Mouse (Mus musculus) frontal cortex, postnatal 25 days (tissue): ENCODE data around the gene D630039A03Rik.

ENCODE experiments used
- DNase-seq, 2 experiments: peaks; one replicate each; pipeline ENCODE4 v3.0.0; 2022; ENCODE audit warnings: low spot score in 2 of 2

The D630039A03Rik gene

DNA sequence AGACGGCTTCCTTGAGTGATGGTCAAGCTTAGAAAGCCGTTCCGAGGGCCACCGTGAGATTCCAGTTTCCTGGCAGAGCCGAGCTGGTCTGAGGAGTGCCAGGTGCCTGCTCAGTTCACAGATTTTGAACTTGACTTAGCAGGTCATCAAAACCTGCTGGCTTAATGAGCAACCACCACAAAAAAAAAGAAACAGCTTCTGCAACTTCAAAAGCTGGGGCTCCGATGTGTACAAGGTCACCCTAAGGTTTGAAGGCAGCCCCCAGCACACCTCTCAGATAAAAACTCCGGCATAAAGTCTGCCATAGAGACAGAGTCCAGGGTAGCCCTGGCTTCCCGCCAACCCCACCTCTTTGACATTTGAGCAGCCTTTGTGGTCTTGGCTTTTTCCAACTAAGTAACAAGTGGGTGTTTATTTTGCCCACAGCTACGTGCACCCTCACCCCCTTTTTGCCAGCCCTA, at the start of gene D630039A03Rik:
Gene D630039A03Rik (minus strand): TSS at position 97 of the 461 bp plus-strand sequence.
- DNase-seq, result no peak

DNA sequence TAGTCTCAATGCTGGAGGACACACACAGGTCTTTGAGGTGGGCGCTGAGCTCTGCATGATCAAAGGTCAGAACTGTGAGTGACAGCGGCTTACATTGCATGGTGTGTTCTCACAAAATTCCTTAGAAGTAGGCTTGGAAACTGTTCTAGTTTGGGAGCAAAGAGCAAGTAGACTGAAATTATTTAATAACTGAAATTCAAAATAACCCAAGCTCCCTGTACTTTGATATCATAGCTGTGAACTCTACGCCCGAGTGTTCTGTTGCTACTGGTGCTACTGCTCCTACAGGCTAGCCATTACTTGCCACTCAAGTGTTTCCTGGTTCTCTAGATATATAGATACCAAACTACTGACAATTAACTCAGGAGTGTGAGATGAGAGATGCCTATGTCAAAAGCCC, 49.4 kb upstream of the D630039A03Rik start:
- no peak for DNase-seq

DNA sequence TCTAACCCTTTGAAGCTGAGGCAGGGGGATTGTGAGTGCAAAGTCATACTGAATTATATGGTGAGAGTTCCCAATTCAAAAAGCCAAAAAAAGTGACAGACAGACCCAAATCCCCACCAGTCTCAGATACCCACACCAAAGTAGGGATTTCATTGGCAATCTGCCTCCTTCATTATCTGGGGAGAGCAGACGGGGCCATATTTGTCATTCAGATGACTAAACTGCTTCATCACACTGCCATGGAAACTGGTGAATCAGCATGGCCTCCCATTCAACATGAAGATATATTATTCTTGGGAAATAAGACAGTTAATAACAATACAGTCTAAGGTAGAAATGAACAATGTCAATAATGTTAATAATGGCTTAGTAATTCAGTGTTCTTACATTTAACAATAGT, 48.0 kb upstream of the D630039A03Rik start:
- no peak for DNase-seq

DNA sequence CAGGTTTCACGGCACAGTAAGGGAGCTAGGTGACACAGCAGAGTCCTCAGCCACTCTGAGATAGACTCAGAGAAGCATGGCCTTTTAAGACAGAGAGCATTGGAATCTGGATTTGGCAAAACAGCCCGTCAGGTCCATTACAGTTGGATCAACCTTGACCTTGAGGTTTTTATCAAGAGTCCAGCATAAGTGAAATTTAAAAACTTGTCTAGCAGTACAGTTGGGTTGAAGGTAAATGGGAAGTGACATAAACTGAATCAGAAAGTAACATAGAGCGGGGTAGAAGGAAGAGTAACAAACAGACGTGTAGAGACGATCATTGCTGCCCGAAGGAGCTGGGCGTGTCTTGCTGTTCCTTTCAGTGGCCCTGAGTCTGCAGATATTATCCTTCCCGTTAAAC, 43.0 kb upstream of the D630039A03Rik start:
- DNase-seq, result no peak

DNA sequence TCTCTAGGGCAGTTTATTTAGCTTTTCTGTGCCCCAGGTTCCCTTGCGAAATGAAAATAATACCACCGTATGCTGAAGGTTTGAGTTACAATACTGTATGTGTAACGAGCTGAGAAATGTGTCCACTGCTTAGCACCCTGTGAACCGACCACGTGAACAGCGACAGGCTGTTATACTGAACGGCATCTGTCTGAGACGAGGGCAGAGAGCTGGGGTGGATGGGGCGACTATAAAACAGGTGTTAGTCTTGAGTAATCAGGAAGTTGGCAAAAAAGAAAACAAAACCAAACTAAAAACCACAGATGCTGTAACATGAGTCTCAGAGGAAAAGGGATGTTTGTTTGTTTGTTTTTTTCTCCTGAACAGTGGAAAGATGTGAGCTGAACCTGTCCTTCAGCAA, 42.0 kb upstream of the D630039A03Rik start:
- DNase-seq, result no peak

DNA sequence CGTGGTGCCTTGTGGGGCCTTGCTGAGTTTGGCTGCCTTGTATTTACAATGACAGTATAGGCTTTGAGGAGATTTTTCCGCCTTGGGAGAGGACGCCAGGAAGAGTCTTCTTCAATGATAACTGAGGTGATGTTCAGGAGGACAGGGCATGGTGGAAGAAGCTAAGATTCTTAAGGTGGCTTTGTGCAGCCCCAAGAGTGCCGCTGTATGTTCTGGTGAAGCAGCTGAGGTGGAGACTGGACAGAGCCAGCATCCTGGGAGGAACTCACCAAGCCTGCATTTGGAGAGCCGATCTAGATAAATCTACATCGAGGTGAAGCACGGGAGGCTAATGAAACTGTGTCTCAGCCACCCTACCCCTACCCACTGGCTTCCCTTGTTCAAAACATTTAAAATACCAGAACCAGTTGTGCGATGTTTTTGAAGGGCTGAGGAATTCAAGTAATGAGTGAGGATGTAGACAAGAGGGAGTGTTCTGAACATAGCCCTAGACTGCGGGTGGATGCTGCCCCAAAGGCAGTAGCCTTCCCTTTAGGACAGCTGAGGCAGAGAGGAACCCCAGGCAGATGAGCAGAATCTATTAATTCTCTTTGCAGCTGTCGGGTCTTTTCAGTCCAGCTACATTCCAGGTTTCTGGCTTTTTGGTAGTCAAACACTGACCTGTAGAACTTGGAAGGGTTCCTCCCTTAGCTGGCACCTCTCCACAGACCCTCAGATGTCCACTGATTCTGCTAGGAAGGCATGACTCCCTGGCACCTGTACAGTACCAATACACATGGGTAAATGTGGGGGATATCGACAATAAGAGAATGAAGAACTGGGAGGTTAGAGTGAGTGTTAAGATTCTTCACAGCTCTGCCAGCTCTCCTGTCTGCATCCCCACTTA, 41.3 kb upstream of the D630039A03Rik start:
- peak in 1 of 2 experiments; percentile 7 for DNase-seq

DNA sequence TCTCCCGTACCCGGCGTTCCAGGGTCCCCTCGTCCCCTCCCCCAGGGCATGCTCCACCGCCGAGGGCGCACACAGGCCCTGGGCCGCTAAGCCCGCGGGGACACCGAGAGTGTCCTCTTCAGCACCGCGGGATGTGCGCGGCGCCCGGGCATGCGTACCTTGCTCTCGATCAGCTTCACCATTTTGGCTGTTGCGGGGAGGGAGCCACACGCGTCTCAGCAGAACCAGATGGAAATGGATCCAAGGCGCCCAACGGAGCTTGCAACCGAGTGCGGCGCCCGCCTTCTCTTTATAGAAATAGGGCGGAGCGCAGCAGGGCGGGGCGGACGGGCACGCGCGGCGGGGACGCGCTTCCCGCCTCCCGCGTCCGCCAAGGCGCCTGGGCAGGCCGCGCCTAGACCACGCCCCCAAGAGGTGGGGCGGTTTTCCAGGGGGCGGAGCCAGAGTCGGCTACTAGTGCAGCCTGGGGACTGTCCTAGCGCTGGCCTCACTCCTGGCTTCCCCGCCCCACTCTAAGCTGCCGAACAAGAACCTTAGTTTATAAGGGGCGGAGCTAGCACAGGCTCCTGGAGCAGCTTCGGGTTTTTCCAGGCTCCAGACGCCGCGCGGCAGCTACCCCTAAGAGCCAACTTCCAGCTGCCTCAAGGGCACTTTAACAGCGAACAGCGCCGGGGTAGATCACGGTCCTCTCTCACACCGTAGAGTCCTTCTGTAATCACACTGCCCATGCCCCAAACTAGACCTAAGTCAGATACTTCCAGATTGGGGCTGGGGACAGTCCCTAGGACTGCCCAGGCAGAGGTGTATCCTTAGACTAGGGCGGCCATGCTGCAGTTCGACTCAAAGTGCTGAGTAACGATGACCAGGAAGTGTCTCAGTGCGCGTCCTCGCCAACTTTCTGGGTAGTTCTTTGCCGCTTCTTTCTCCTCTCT, 40.2 kb upstream of the D630039A03Rik start, which contains the start of gene Txn1:
Gene Txn1 (minus strand): TSS at position 383 of the 932 bp plus-strand sequence.
- DNase-seq, result peak; percentile 85 to 89

DNA sequence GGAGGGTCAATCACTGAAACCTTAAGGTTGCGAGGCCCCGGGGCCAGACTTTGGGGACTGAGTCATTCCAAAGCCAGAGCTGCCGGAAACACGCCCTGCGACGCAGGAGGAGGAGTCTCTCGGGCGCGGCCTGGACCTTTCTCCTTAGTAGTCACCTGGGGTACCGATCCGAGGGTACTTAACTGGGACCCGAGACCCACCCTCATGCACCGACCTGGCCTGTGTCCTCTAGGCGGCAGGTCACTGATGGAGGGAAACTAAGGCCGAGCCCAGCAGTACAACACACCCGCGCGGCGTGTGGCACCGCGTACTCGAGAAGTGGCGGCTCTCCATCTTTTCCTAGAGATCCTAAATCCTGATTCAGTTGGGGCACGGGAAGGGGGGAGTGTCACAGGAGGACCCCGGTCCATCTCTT, 39.5 kb upstream of the D630039A03Rik start:
- DNase-seq, result peak; percentile 40 to 41

DNA sequence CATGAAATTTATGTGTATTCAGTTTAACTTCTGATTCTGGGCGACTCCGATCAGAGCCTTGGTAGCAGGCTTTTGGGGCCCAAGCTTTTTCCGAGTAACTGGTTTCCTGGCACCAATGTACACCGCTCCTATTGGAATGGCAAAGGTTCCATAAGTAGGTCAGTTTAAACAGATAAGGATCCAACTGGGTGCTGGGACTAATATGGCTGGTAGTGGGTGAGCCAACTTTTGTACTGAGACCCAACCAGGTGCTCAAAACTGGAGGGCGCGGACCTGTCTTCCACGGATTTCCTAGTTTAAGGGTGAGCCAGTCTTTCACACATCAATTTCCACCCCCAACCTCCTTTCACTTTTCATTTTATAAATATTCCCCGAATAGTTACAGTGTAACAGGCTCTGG, 38.9 kb upstream of the D630039A03Rik start:
- no peak for DNase-seq

DNA sequence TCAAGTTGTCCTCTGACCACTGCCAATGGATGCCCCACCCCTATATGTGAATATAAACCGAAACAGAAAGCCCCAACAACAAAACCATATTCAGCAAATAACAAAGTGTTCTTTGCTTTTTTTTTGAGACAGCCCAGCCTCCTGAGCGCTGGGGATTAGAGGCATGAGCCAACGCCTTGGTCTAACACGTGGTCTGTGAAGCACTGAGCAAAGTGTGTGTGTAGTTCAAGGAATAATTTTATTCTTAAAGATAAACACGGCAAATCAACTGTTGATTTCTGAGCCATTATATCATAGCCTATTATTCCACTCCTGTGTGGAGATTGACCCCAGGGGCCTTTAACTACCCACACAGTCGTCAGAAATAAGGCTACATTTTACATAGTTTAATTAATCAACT, 38.5 kb upstream of the D630039A03Rik start:
- DNase-seq, result no peak

DNA sequence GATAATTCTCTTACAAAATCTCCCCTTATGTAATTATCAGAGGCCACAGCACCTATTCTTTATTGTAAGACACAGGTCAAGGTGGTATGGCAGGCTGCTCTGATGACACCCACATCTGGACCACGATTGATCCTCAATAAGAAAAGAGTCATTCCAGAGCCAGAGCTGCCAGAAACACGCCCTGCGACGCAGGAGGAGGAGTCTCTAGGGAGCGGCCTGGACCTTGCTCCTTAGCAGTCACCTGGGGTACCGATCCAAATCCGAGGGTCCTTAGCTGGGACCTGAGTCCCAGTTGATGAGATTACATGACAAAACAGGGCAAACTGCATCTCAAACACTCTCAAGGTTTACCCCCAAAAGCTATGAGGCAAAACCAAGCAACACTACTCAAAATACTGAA, 37.7 kb upstream of the D630039A03Rik start:
- no peak for DNase-seq

DNA sequence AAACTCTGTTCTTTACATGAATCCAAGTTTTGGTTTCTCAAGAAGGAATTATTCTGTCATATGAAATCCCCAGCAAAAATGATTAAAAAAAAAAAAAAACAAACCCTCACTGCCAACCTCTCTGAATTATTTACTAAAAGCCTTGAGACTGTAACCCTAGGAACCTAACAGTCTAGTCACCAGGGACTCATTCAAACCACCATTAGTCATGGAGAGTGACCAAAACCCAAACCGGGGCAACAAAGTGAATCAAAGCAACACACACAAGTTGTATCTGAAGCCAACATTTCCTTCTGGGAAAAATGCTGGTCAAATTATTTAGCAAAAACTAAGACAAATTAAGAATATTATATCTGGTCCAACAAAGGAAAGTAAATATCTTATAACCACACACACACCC, 36.8 kb upstream of the D630039A03Rik start:
- no peak for DNase-seq

DNA sequence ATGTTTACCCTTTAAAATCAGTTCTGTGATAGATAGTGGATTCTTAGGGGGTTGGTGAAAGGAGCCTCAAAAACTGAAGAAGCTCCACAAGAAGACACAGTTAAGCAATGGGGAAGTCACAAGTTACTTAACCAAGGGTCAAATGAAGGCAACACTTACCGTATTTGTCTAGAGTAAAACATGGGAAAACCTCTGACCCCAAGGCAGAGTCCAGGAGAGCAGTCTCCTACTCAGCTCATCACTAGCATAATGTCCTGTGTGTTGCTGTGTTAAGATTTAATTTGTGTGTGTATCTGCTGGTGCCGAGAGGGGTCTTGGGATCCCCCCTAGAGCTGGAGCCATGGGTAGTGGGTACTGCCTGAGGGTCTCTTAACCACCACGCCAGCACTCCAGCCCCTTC, 36.3 kb upstream of the D630039A03Rik start:
- DNase-seq, result no peak

DNA sequence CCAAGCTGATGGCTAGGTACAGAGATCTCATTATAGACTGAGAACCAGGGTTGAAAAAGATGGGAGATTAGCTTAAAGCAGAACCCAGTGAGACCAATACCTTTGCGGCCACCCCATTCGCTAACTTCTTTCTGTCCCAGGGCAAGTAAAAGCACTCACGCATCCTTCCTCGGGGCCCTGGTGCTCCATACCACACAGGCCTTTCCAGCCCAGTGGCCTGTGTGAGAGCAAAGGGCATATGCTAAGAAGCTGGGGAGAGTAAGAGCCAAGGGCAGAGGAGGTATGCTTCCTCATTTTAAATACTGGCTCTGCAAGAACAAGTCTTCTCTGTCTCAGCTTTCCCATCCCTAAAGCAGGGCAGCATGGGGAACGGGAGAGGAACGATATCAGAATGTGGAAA, 33.8 kb upstream of the D630039A03Rik start:
- DNase-seq, result no peak

DNA sequence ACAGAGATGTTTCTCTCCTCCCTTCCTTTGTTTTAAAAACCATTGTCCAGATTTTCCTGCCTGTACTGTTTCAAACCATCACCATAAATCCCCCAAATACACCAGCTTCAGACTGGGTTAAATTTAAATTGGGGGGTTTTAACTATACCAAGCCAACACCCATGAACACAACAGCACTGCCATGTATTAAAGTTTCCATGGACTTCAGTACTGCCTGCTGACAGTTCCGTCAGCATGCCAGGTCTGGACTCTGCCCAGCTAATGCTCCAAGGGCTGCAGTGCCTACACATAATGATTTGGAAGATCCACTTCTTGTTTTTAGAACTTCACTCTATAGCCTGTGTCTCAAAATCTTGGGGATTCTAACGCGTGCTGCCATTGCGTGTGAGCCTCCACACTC, 31.4 kb upstream of the D630039A03Rik start:
- DNase-seq, result no peak

DNA sequence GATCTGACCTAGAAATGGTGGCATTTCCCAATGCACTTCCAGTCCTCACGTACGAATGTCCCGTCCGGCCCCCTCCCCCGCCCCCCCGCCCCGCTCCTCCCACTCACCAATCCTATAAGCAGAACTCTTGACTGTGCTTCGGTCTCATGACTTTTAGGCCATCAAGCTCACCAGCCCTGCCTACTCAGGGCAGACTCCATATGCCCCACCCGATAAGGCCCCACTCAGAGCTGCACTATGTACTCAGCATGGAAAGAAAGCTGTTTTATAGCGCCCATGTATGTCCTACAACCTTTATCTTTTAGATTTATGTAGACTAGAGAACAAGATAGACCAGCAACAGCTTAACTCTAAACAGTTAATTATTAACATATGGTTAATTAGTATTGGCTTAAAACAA, 30.9 kb upstream of the D630039A03Rik start:
- DNase-seq, result no peak

DNA sequence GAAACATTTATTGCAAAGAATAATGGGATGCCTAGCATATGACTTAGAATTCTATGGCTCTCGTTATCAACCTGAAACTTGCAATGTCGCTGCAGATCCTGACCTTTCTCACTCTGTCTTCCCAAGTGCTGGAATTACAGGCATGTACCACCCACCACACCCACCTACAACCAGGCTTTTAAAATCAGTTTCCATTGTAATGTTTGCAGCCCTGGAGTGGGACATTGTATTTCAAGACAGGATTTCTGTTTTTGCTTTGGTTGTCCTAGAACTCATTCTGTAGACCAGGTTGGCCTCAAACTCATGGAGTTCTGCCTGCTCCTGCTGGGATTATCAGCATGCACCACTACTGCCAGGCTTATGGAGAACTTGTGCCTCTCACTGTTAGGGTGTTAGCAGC, 26.8 kb upstream of the D630039A03Rik start:
- DNase-seq, result no peak

DNA sequence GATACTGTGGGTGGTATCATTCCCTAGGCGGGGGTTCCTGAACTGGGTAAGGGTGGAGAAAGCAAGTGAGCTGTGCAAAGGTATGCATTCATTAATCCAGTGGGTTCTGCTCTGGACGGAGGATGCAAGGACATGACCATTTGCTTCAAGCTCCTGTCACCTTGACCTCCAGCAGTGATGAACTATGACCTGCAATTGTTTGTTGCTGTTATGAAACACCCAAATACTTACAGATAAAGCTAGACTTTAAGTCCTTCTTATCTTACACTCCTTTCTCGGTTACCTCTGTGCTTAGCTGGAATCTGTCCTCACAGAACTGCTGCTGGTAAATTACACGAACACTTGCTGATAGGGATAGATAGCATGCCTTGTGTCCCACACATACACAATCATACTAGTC, 24.5 kb upstream of the D630039A03Rik start:
- DNase-seq, result no peak

DNA sequence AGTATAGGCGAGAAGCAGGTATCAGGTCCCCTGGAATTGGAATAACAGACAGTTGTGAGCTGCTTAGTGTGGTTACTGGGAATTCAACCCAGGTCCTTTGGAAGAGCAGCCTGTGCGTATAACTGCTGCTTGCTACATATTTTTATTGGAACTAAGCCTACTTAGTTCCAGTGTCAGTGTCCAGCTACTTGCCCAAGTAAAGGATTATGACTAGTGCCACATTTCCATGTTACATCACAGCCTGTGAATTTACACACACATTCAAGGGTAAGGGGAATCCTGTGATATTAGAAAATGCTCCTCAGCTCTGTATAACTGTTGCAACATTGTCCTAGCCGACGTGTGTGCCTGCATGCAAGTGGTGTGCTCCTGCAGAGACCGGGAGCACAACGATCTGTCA, 21.2 kb upstream of the D630039A03Rik start:
- no peak for DNase-seq

DNA sequence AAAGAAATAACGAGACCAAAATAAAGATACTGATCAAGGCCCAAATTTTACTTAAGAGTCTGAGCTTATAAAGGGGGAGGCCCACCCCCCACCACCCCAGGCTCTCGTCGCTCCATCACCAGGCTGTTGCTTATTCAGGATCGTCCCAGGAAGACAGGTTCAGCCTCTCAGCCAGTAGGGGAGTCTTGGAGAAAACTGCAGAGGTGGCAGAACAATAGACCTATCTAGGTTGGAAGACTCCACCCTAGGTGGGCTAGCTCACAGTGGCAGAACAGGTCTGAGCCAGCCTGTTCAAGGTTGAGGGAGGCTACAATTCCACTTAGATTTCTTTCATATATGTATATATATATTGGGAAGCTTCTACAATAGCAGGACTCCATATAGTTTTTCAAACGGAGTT, 18.1 kb upstream of the D630039A03Rik start:
- DNase-seq, result no peak

DNA sequence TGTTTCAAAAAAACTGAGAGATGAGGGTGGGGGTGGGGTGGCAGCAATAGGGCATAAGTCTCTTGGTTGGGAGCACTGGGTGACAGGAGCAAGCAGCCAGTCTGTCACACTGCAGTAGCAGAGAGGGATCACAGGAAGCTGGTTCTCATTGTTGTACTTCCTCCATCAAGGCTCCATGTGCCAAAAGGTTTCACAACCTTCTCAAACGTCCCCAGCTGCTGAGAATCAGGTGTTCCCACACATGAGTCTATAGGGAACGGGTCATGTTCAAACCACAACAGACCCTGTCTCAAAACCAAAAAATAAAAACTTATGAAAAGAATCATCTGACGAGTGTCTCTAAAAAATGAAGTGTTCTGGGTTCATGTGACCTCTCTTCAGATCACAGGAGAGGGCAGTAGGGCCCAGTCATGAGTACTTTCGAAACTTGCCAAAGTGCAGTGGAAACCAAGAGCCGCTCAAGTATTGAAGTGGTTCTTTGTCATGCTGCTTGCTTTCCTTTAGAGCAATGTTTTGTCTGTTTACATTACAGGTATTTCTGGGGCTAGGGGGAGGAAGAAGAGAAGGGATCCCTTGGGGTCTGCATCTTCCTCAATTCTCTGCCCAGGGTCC, 14.6 kb upstream of the D630039A03Rik start:
- DNase-seq, result no peak
